Mouse (Mus musculus): ENCODE data around the gene Swap70.
A peak's percentile ranks its signal among the peaks of the same experiment; 100 is the strongest.

DNA sequence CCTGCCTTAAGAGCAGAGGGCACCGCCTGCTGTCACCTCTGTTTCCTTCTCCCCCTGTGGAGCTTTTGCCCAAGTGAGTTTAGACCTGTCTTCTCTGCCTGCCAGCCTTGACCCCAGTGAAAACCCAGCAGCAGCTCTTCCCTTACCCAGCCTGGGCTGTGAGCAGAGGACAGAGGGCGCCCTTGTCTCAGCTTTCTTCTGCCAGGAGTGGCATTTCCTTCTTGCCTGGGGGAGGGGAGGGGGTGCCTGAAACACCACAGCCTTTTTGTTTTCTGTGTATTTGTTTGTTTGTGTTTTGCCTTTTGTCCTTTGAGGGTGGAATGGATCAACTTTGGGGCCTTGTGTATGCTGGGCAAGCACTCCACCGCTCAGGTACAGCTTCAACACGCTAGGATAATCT lies 50.9 kb downstream of the Swap70 start:
- TF ChIP-seq CTCF (conservative IDR thresholded peaks at IDR 0.05; ENCODE audit: low read length) = 0 out of 2 replicates have a peak, but pooled peaks have one; percentile 2
- TF ChIP-seq POU5F1 (IDR thresholded peaks at IDR 0.05; ENCODE audit: borderline replicate concordance, low read length) = no peak
- no peak for TF ChIP-seq NANOG (IDR thresholded peaks at IDR 0.05; ENCODE audit: borderline replicate concordance, low read length)
